8 mouse cellular contexts compared by ENCODE assay signal in the genomic region with DNA sequence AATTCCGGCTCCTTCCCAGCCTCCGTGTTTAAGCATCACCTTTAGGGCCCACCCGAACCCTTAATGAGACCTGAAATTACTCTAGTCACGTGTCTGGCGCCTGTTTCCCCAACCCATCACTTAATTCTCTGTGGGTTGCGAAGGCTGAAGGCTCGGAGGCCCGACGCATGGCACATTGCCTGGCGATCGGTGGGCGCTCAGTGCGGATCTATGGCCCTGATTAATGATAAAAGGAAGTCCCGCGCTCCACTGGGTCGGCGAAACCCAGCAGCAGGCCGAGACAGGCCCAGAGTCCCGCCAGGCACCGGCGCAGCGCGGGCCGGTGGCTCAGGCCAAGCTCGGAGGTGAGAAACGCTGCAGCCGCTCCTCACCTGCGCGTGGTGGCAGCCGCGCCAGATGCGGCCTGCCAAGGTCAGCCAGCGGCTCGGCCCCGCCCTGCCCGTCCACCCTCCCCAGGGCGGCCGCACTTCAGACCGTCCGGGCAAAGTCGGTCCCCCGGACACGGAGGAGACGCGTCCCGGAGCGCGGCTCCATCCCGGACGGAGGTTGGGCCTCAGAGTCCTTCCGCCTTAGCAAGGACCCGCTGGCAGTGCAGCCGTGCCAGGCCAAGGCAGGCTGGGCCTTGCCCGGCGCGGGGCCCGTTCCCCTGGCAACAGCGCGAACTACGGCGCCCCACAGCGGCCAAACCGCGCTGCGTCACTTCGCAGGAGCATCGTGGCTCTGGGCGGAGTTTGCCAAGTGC. TPM values are rescaled to one million over a fixed set of nuclear protein-coding genes. Genes with fewer than 3 reads are reported as not detected.
DNase-seq lines count a peak whose midpoint lies in the region; ATAC-seq lines count a peak whose summit lies in the region.

A gene (minus strand): TSS at position 464 of the 742 bp plus-strand sequence.

- no peaks in the 10 kb centered on the region for H3K27me3 ChIP-seq in intestine, embryonic 16.5 days (replicated peaks; ENCODE audit: control insufficient read depth, insufficient read depth, low read length)
- H3K27me3 ChIP-seq in midbrain, embryonic 10.5 days (ENCODE audit: low read depth, poor library complexity, severe bottlenecking), result no peaks in the 10 kb centered on the region

- intact Hi-C loops in left cerebral cortex, postnatal 36 days (cut with DNase I), result no loop called here

- H3K4me3 ChIP-seq in intestine, embryonic 16.5 days (ENCODE audit: low read length), result peak within 1 kb of the TSS; percentile 84
- peak within 1 kb of the TSS; percentile 90 for H3K4me3 ChIP-seq in midbrain, embryonic 10.5 days

- peaks cover 20% of the 10 kb centered on the region for H3K4me1 ChIP-seq in intestine, embryonic 16.5 days (ENCODE audit: control insufficient read depth, insufficient read depth, low read length)
- H3K4me1 ChIP-seq in midbrain, embryonic 10.5 days, result peaks cover 30% of the 10 kb centered on the region

- H3K4me2 ChIP-seq in intestine, embryonic 16.5 days (ENCODE audit: low read depth, low read length), result peak within 1 kb of the TSS; percentile 83

- peak within 1 kb of the TSS; percentile 92 for H3K9ac ChIP-seq in intestine, embryonic 16.5 days (ENCODE audit: low read depth, low read length)

- ATAC-seq in intestine, embryonic 16.5 days, result peak; percentile 90

- WGBS in intestine, embryonic 16.5 days, result under 1% methylated on average over 67 of the region's 68 CpGs
- under 1% methylated on average over 68 of the region's 68 CpGs for WGBS in midbrain, embryonic 10.5 days

- DNase-seq in adrenal gland, adult 18-20 months (ENCODE audit: low spot score in 2 of 2), result peak; percentile 90 to 95
- DNase-seq in embryo, embryonic 9.5 days (ENCODE audit: extremely low spot score), result peak; percentile 91
- DNase-seq in gastrocnemius, postnatal 4 days (ENCODE audit: low spot score in 2 of 2), result peak; percentile 90 to 92
- peak; percentile 87 to 91 for DNase-seq in left cerebral cortex, postnatal 36 days (ENCODE audit: low spot score in 2 of 2)
- DNase-seq in midbrain, embryonic 10.5 days (ENCODE audit: low spot score), result peak; percentile 93
- DNase-seq in right cerebral cortex, postnatal 36 days (ENCODE audit: low spot score in 2 of 2), result peak; percentile 74 to 79
- DNase-seq in urinary bladder, postnatal 4 days (ENCODE audit: low spot score in 2 of 2), result peak; percentile 84 to 89

- H3K36me3 ChIP-seq in intestine, embryonic 16.5 days (ENCODE audit: control insufficient read depth, insufficient read depth, low read length), result no peaks in the 10 kb centered on the region
- no peaks in the 10 kb centered on the region for H3K36me3 ChIP-seq in midbrain, embryonic 10.5 days

- H3K27ac ChIP-seq in intestine, embryonic 16.5 days (ENCODE audit: low read length), result peak within 1 kb of the TSS; percentile 74
- peak within 1 kb of the TSS; percentile 90 for H3K27ac ChIP-seq in midbrain, embryonic 10.5 days (replicated peaks)

- H3K9me3 ChIP-seq in intestine, embryonic 16.5 days (ENCODE audit: control insufficient read depth, low read length), result no peaks in the 10 kb centered on the region
- H3K9me3 ChIP-seq in midbrain, embryonic 10.5 days (replicated peaks), result no peaks in the 10 kb centered on the region

RNA-seq across cellular contexts. Expression of the gene that starts here (rescaled TPM):
- total RNA-seq in adrenal gland, adult 18-20 months (2021), result 10 to 100 TPM; 18.1 to 18.3 TPM
- total RNA-seq in gastrocnemius, postnatal 4 days (2021), result 10 to 100 TPM; 21.0 to 21.6 TPM
- polyA plus RNA-seq in intestine, embryonic 16.5 days (2015; fragmentation: Nextera tagmentation; extraction: Ambion mirVana), result 17.5 and 18.5 TPM in 2 replicates
- 10 to 100 TPM; 33.2 to 45.3 TPM for total RNA-seq in left cerebral cortex, postnatal 36 days (2021)
- polyA plus RNA-seq in midbrain, embryonic 10.5 days (2016; fragmentation: Nextera tagmentation; extraction: Ambion mirVana), result 18.6 and 24.0 TPM in 2 replicates

Comparison
In these comparisons a context has a peak if more than half of its experiments do, and no peak if none do; other contexts are left out.
1. Peak in every context shown above with its lines: DNase-seq, ATAC-seq, H3K4me3 ChIP-seq and H3K27ac ChIP-seq.